Mouse (Mus musculus) neural tube, embryonic 13.5 days (tissue): ENCODE data around the gene E130116L18Rik. TPM values are rescaled to one million over a fixed set of nuclear protein-coding genes. Genes with fewer than 3 reads are reported as not detected.

Experiments
- ATAC-seq: fragments of 200-750 bp; cut with Nextera tagmentation; 2 replicates; pipeline ENCODE4 v1.8.0; 2017; ENCODE audit warnings: low read depth, mild to moderate bottlenecking, moderate TSS enrichment, moderate library complexity
- H3K27ac ChIP-seq: fragments of 300-500 bp; sonication (generic); replicated peaks from 2 replicates; pipeline ENCODE4 v1.5.1; 2015; ENCODE audit warnings: moderate library complexity, mild to moderate bottlenecking, inconsistent platforms
- H3K27me3 ChIP-seq: fragments of 300-500 bp; sonication (generic); 2 replicates; pipeline ENCODE4 v1.6.1; 2015; ENCODE audit warnings: mild to moderate bottlenecking, inconsistent platforms
- H3K36me3 ChIP-seq: fragments of 300-500 bp; sonication (generic); 2 replicates; pipeline ENCODE4 v1.6.1; 2015; ENCODE audit warnings: mild to moderate bottlenecking, inconsistent platforms
- H3K4me1 ChIP-seq: fragments of 300-500 bp; sonication (generic); replicated peaks from 2 replicates; pipeline ENCODE4 v1.6.1; 2015; ENCODE audit warnings: inconsistent platforms
- H3K4me2 ChIP-seq: fragments of 300-500 bp; sonication (generic); 2 replicates; pipeline ENCODE4 v1.6.1; 2015; ENCODE audit warnings: inconsistent platforms, mild to moderate bottlenecking, moderate library complexity
- H3K4me3 ChIP-seq: fragments of 300-500 bp; sonication (generic); 2 replicates; pipeline ENCODE4 v1.5.1; 2015; ENCODE audit warnings: mild to moderate bottlenecking, inconsistent platforms
- H3K9ac ChIP-seq: fragments of 300-500 bp; sonication (generic); 2 replicates; pipeline ENCODE4 v1.6.1; 2015; ENCODE audit warnings: moderate library complexity, mild to moderate bottlenecking, inconsistent platforms
- H3K9me3 ChIP-seq: fragments of 300-500 bp; sonication (generic); 2 replicates; pipeline ENCODE4 v1.6.1; 2016; ENCODE audit warnings: inconsistent platforms
- WGBS: fragments of 180-500 bp; shearing (Covaris S2); methylation state at CpG from one replicate; pipeline ENCODE4 v1.1.7; 2015; 5-methylcytosine and 5-hydroxymethylcytosine counted together
- polyA plus RNA-seq: library from polyadenylated mRNA; unstranded; fragments of >200 nt; fragmentation: Nextera tagmentation; extraction: Ambion mirVana; gene quantifications from 2 replicates; pipeline ENCODE4 v1.2.1, GENCODE M21; 2015

Gene E130116L18Rik
- polyA plus RNA-seq, result not detected in 2 replicates

- Histone ChIP-seq H3K27ac (peak within 1 kb of the TSS; percentile 90), H3K9me3 (no peaks in the 10 kb centered on the region), H3K4me3 (peak within 1 kb of the TSS; percentile 64), H3K4me1 (peaks cover 19% of the 10 kb centered on the region), H3K36me3 (0 out of 2 replicates have a peak, but pooled peaks cover 11% of the 10 kb centered on the region), H3K4me2 (peak within 1 kb of the TSS; percentile 58), H3K9ac (peak within 1 kb of the TSS; percentile 83), H3K27me3 (no peaks in the 10 kb centered on the region)
- ATAC-seq, result peak; percentile 98
- 5% methylated on average over 66 of the region's 72 CpGs for WGBS
These were observed at the start of gene E130116L18Rik for GRCm38 (mm10) chr5:25222752-25223702. Gene E130116L18Rik (minus strand): TSS chr5:25223153.

- no peaks in the 10 kb centered on the region for H3K4me1 ChIP-seq
- no peaks in the 10 kb centered on the region for H3K9me3 ChIP-seq
- H3K4me2 ChIP-seq, result no peak overlapping the region
- H3K36me3 ChIP-seq, result peaks cover 81% of the 10 kb centered on the region
- no peak overlapping the region for H3K4me3 ChIP-seq
- no peak for ATAC-seq
- H3K27ac ChIP-seq, result no peak overlapping the region
- WGBS, result 96% methylated on average over 4 of the region's 4 CpGs
- no peaks in the 10 kb centered on the region for H3K27me3 ChIP-seq
- H3K9ac ChIP-seq, result no peak overlapping the region
These were observed 45.4 kb upstream of the E130116L18Rik start for GRCm38 (mm10) chr5:25268258-25268888.

GRCm38 (mm10) chr5:25262266-25262665 is 39.3 kb upstream of the E130116L18Rik start:
- Histone ChIP-seq H3K4me3 (no peak overlapping the region), H3K27ac (no peak overlapping the region), H3K9me3 (no peaks in the 10 kb centered on the region), H3K4me2 (no peak overlapping the region), H3K36me3 (peaks cover 96% of the 10 kb centered on the region), H3K4me1 (no peaks in the 10 kb centered on the region), H3K27me3 (no peaks in the 10 kb centered on the region), H3K9ac (no peak overlapping the region)
- ATAC-seq, result no peak
- 93% methylated on average over 7 of the region's 7 CpGs for WGBS

GRCm38 (mm10) chr5:25261452-25261851 is 38.5 kb upstream of the E130116L18Rik start:
- Histone ChIP-seq H3K9me3 (no peaks in the 10 kb centered on the region), H3K4me2 (no peak overlapping the region), H3K27me3 (no peaks in the 10 kb centered on the region), H3K4me1 (no peaks in the 10 kb centered on the region), H3K27ac (no peak overlapping the region), H3K36me3 (peaks cover 97% of the 10 kb centered on the region), H3K4me3 (no peak overlapping the region), H3K9ac (no peak overlapping the region)
- no peak for ATAC-seq
- WGBS, result 88% methylated on average over 6 of the region's 6 CpGs

- ATAC-seq, result no peak
These were observed 33.7 kb upstream of the E130116L18Rik start for GRCm38 (mm10) chr5:25256686-25257085.

GRCm38 (mm10) chr5:25254491-25254890 is 31.5 kb upstream of the E130116L18Rik start:
- 97% methylated on average over 4 of the region's 4 CpGs for WGBS
- ATAC-seq, result no peak
- H3K9me3 ChIP-seq, result no peaks in the 10 kb centered on the region

More at GRCm38 (mm10) chr5:25256686-25257085, 33.7 kb upstream of the E130116L18Rik start:
- Histone ChIP-seq H3K4me3 (no peak overlapping the region), H3K4me1 (no peaks in the 10 kb centered on the region), H3K4me2 (no peak overlapping the region), H3K9me3 (no peaks in the 10 kb centered on the region), H3K9ac (no peak overlapping the region), H3K27me3 (no peaks in the 10 kb centered on the region), H3K27ac (no peak overlapping the region), H3K36me3 (peaks cover 100% of the 10 kb centered on the region)
- 87% methylated on average over 2 of the region's 2 CpGs for WGBS

GRCm38 (mm10) chr5:25252825-25253544 is 30.0 kb upstream of the E130116L18Rik start:
- WGBS, result 95% methylated on average over 8 of the region's 8 CpGs
- Histone ChIP-seq H3K4me2 (no peak overlapping the region), H3K4me1 (no peaks in the 10 kb centered on the region), H3K9me3 (no peaks in the 10 kb centered on the region), H3K9ac (no peak overlapping the region), H3K36me3 (peaks cover 96% of the 10 kb centered on the region), H3K27ac (no peak overlapping the region), H3K4me3 (no peak overlapping the region), H3K27me3 (no peaks in the 10 kb centered on the region)
- ATAC-seq, result no peak

More at GRCm38 (mm10) chr5:25254491-25254890, 31.5 kb upstream of the E130116L18Rik start:
- Histone ChIP-seq H3K4me3 (no peak overlapping the region), H3K9ac (no peak overlapping the region), H3K4me1 (no peaks in the 10 kb centered on the region), H3K4me2 (no peak overlapping the region), H3K27me3 (no peaks in the 10 kb centered on the region), H3K27ac (no peak overlapping the region), H3K36me3 (peaks cover 100% of the 10 kb centered on the region)

GRCm38 (mm10) chr5:25252423-25252822 is 29.5 kb upstream of the E130116L18Rik start:
- no peak overlapping the region for H3K4me3 ChIP-seq
- no peaks in the 10 kb centered on the region for H3K4me1 ChIP-seq
- WGBS, result 79% methylated on average over 2 of the region's 2 CpGs
- no peaks in the 10 kb centered on the region for H3K9me3 ChIP-seq
- ATAC-seq, result no peak
- no peak overlapping the region for H3K9ac ChIP-seq
- no peak overlapping the region for H3K4me2 ChIP-seq
- peaks cover 90% of the 10 kb centered on the region for H3K36me3 ChIP-seq
- no peak overlapping the region for H3K27ac ChIP-seq
- H3K27me3 ChIP-seq, result no peaks in the 10 kb centered on the region

GRCm38 (mm10) chr5:25247036-25247435 is 24.1 kb upstream of the E130116L18Rik start:
- ATAC-seq, result no peak
- H3K27ac ChIP-seq, result no peak overlapping the region
- 87% methylated on average over 3 of the region's 3 CpGs for WGBS
- H3K27me3 ChIP-seq, result no peaks in the 10 kb centered on the region
- no peaks in the 10 kb centered on the region for H3K9me3 ChIP-seq
- H3K4me3 ChIP-seq, result no peak overlapping the region
- no peak overlapping the region for H3K9ac ChIP-seq
- H3K4me2 ChIP-seq, result no peak overlapping the region
- H3K4me1 ChIP-seq, result no peaks in the 10 kb centered on the region
- H3K36me3 ChIP-seq, result peaks cover 49% of the 10 kb centered on the region

GRCm38 (mm10) chr5:25246473-25246865 is 23.5 kb upstream of the E130116L18Rik start:
- Histone ChIP-seq H3K27ac (no peak overlapping the region), H3K4me2 (no peak overlapping the region), H3K36me3 (peaks cover 47% of the 10 kb centered on the region), H3K9ac (no peak overlapping the region), H3K27me3 (no peaks in the 10 kb centered on the region), H3K9me3 (no peaks in the 10 kb centered on the region), H3K4me3 (no peak overlapping the region), H3K4me1 (no peaks in the 10 kb centered on the region)
- 83% methylated on average over 1 of the region's 1 CpGs for WGBS
- ATAC-seq, result no peak

- H3K27ac ChIP-seq, result no peak overlapping the region
- ATAC-seq, result no peak
- 93% methylated on average over 10 of the region's 10 CpGs for WGBS
- no peak overlapping the region for H3K4me2 ChIP-seq
- H3K4me1 ChIP-seq, result no peaks in the 10 kb centered on the region
- H3K4me3 ChIP-seq, result no peak overlapping the region
- no peaks in the 10 kb centered on the region for H3K27me3 ChIP-seq
- no peaks in the 10 kb centered on the region for H3K9me3 ChIP-seq
- H3K9ac ChIP-seq, result no peak overlapping the region
- H3K36me3 ChIP-seq, result peaks cover 45% of the 10 kb centered on the region
These were observed 23.0 kb upstream of the E130116L18Rik start for GRCm38 (mm10) chr5:25245806-25246472.
